Mouse (Mus musculus) intestine, embryonic 15.5 days (tissue): ENCODE results near the gene Prkar1b. TPM values are rescaled to one million over a fixed set of nuclear protein-coding genes. Genes with fewer than 3 reads are reported as not detected.
A peak's percentile ranks its signal among the peaks of the same experiment; 100 is the strongest.

Experiments
- ATAC-seq: fragments of 200-750 bp; cut with Nextera tagmentation; 2 replicates; pipeline ENCODE4 v1.8.0; 2017; ENCODE audit warnings: moderate TSS enrichment, moderate library complexity
- H3K27ac ChIP-seq: fragments of 300-500 bp; sonication (generic); 2 replicates; pipeline ENCODE4 v1.5.1; 2015; ENCODE audit warnings: mild to moderate bottlenecking, inconsistent platforms
- H3K27me3 ChIP-seq: fragments of 300-500 bp; sonication (generic); replicated peaks from 2 replicates; pipeline ENCODE4 v1.6.1; 2015; ENCODE audit warnings: inconsistent platforms
- H3K36me3 ChIP-seq: fragments of 300-500 bp; sonication (generic); 2 replicates; pipeline ENCODE4 v1.6.1; 2015; ENCODE audit warnings: inconsistent platforms
- H3K4me1 ChIP-seq: fragments of 300-500 bp; sonication (generic); replicated peaks from 2 replicates; pipeline ENCODE4 v1.6.1; 2015; ENCODE audit warnings: inconsistent platforms
- H3K4me2 ChIP-seq: fragments of 300-500 bp; sonication (generic); replicated peaks from 2 replicates; pipeline ENCODE4 v1.6.1; 2015; ENCODE audit warnings: mild to moderate bottlenecking, inconsistent platforms
- H3K4me3 ChIP-seq: fragments of 300-500 bp; sonication (generic); replicated peaks from 2 replicates; pipeline ENCODE4 v1.5.1; 2015; ENCODE audit warnings: inconsistent platforms
- H3K9ac ChIP-seq: fragments of 300-500 bp; sonication (generic); 2 replicates; pipeline ENCODE4 v1.6.1; 2015; ENCODE audit warnings: inconsistent platforms
- H3K9me3 ChIP-seq: fragments of 300-500 bp; sonication (generic); 2 replicates; pipeline ENCODE4 v1.6.1; 2016; ENCODE audit warnings: inconsistent platforms
- WGBS: fragments of 180-500 bp; shearing (Covaris S2); methylation state at CpG from one replicate; pipeline ENCODE4 v1.1.7; 2015; 5-methylcytosine and 5-hydroxymethylcytosine counted together
- polyA plus RNA-seq: library from polyadenylated mRNA; unstranded; fragments of >200 nt; fragmentation: Nextera tagmentation; extraction: Ambion mirVana; gene quantifications from 2 replicates; pipeline ENCODE4 v1.2.1, GENCODE M21; 2015

Gene Prkar1b
- polyA plus RNA-seq, 1 experiment from 2014 or later: 26.1 TPM

- Histone ChIP-seq H3K9me3 (no peaks in the 10 kb centered on the region), H3K27me3 (no peaks in the 10 kb centered on the region), H3K4me3 (no peak overlapping the region), H3K9ac (no peak overlapping the region), H3K27ac (no peak overlapping the region), H3K36me3 (no peaks in the 10 kb centered on the region), H3K4me2 (no peak overlapping the region), H3K4me1 (0 out of 2 replicates have a peak, but pooled peaks cover 3% of the 10 kb centered on the region)
- 59% methylated on average over 5 of the region's 5 CpGs for WGBS
- ATAC-seq: no peak
Measured at GRCm38 (mm10) chr5:139118139-139118960, 31.5 kb downstream of the Prkar1b start.

GRCm38 (mm10) chr5:139115507-139115906 lies 34.3 kb downstream of the Prkar1b start:
- Histone ChIP-seq H3K36me3 (no peaks in the 10 kb centered on the region), H3K4me2 (no peak overlapping the region), H3K27ac (no peak overlapping the region), H3K4me1 (0 out of 2 replicates have a peak, but pooled peaks cover 7% of the 10 kb centered on the region), H3K9me3 (no peaks in the 10 kb centered on the region), H3K4me3 (no peak overlapping the region), H3K27me3 (no peaks in the 10 kb centered on the region), H3K9ac (no peak overlapping the region)
- WGBS: 82% methylated on average over 7 of the region's 7 CpGs
- ATAC-seq: 0 out of 2 replicates have a peak, but pooled peaks have one; percentile 11

GRCm38 (mm10) chr5:139114876-139115275 lies 34.9 kb downstream of the Prkar1b start:
- H3K9me3 ChIP-seq: no peaks in the 10 kb centered on the region
- no peaks in the 10 kb centered on the region for H3K27me3 ChIP-seq
- H3K4me2 ChIP-seq: no peak overlapping the region
- H3K4me3 ChIP-seq: no peak overlapping the region
- H3K27ac ChIP-seq: no peak overlapping the region
- WGBS: 76% methylated on average over 4 of the region's 4 CpGs
- no peak for ATAC-seq
- no peaks in the 10 kb centered on the region for H3K36me3 ChIP-seq
- 0 out of 2 replicates have a peak, but pooled peaks cover 7% of the 10 kb centered on the region for H3K4me1 ChIP-seq
- no peak overlapping the region for H3K9ac ChIP-seq

- H3K9me3 ChIP-seq: no peaks in the 10 kb centered on the region
- 0 out of 2 replicates have a peak, but pooled peaks cover 4% of the 10 kb centered on the region for H3K4me1 ChIP-seq
- no peaks in the 10 kb centered on the region for H3K27me3 ChIP-seq
- no peak for ATAC-seq
- no peaks in the 10 kb centered on the region for H3K36me3 ChIP-seq
- H3K4me2 ChIP-seq: no peak overlapping the region
- H3K4me3 ChIP-seq: no peak overlapping the region
- WGBS: 71% methylated on average over 9 of the region's 9 CpGs
- no peak overlapping the region for H3K27ac ChIP-seq
- no peak overlapping the region for H3K9ac ChIP-seq
Measured at GRCm38 (mm10) chr5:139112418-139112817, 37.4 kb downstream of the Prkar1b start.

- WGBS: 71% methylated on average over 9 of the region's 9 CpGs
Measured at GRCm38 (mm10) chr5:139111991-139112390, 37.8 kb downstream of the Prkar1b start.

DNA sequence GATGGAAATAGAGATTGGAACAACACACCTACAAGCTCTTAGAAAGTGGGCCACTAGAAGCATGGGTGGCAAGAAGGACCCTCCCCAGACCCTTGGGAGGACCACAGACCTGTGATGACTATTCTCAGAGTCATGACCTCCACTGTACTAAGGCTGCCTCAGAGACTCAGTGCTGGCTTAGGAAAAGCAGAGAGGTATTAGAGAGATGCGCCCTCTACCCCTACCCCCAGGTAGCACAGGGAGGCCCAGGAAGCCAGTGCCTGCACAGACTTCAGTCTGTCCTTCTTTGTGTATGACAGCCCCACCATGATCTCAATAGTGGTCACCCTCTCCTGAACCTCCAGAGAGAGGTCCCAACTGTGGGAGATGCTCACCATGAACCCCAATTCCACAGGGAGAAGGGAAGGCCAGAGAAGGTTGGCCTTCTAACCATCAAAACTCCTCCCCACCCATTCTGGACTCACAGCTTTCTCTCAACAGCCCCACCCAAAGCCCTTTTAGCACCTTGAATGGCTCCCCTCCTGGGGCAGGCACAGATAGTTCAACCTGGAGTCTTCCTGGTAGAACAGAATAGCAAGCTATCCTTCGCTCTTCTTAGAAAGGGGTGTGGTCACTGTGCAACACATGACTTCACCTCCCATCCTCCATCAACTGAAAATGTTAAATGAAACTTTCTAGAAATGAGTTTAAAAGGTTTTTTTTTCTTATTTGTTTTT lies 39.5 kb downstream of the Prkar1b start:
- H3K4me2 ChIP-seq: no peak overlapping the region
- no peak for ATAC-seq
- no peak overlapping the region for H3K9ac ChIP-seq
- WGBS: 89% methylated on average over 2 of the region's 2 CpGs
- H3K4me1 ChIP-seq: 0 out of 2 replicates have a peak, but pooled peaks cover 4% of the 10 kb centered on the region
- no peak overlapping the region for H3K27ac ChIP-seq
- no peak overlapping the region for H3K4me3 ChIP-seq
- no peaks in the 10 kb centered on the region for H3K9me3 ChIP-seq
- H3K36me3 ChIP-seq: no peaks in the 10 kb centered on the region
- no peaks in the 10 kb centered on the region for H3K27me3 ChIP-seq

More at GRCm38 (mm10) chr5:139111991-139112390, 37.8 kb downstream of the Prkar1b start:
- no peak for ATAC-seq
- Histone ChIP-seq H3K4me1 (0 out of 2 replicates have a peak, but pooled peaks cover 4% of the 10 kb centered on the region), H3K9ac (no peak overlapping the region), H3K4me2 (no peak overlapping the region), H3K4me3 (no peak overlapping the region), H3K9me3 (no peaks in the 10 kb centered on the region), H3K27me3 (no peaks in the 10 kb centered on the region), H3K36me3 (no peaks in the 10 kb centered on the region), H3K27ac (no peak overlapping the region)

GRCm38 (mm10) chr5:139107815-139108214 lies 42.0 kb downstream of the Prkar1b start:
- Histone ChIP-seq H3K4me2 (no peak overlapping the region), H3K9me3 (no peaks in the 10 kb centered on the region), H3K4me3 (no peak overlapping the region), H3K27ac (no peak overlapping the region), H3K27me3 (no peaks in the 10 kb centered on the region), H3K4me1 (0 out of 2 replicates have a peak, but pooled peaks cover 4% of the 10 kb centered on the region), H3K36me3 (no peaks in the 10 kb centered on the region), H3K9ac (no peak overlapping the region)
- ATAC-seq: no peak
- 69% methylated on average over 9 of the region's 9 CpGs for WGBS

DNA sequence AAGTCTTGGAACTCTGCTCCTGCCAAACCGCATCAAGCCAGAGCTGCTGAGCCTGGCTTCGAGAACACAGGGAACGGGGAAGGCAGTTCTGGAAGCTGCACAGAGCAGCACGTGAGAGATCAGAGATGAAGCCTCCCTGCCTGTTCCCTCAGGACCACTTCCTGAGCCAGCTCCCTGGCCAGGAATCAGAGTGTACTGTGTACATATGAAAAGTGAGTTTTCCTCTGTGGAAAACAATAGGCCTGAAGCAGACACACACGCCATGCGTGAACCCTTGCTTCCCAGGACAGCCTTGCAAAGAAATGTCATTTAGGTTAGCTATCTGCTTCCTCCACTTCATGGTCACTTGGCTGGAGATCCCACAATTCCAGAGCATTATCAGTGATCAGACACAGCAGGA lies 48.0 kb downstream of the Prkar1b start:
- Histone ChIP-seq H3K4me2 (no peak overlapping the region), H3K9ac (no peak overlapping the region), H3K27ac (no peak overlapping the region), H3K27me3 (no peaks in the 10 kb centered on the region), H3K4me1 (peaks cover 7% of the 10 kb centered on the region), H3K9me3 (no peaks in the 10 kb centered on the region), H3K4me3 (no peak overlapping the region), H3K36me3 (no peaks in the 10 kb centered on the region)
- no peak for ATAC-seq
- 58% methylated on average over 6 of the region's 6 CpGs for WGBS

DNA sequence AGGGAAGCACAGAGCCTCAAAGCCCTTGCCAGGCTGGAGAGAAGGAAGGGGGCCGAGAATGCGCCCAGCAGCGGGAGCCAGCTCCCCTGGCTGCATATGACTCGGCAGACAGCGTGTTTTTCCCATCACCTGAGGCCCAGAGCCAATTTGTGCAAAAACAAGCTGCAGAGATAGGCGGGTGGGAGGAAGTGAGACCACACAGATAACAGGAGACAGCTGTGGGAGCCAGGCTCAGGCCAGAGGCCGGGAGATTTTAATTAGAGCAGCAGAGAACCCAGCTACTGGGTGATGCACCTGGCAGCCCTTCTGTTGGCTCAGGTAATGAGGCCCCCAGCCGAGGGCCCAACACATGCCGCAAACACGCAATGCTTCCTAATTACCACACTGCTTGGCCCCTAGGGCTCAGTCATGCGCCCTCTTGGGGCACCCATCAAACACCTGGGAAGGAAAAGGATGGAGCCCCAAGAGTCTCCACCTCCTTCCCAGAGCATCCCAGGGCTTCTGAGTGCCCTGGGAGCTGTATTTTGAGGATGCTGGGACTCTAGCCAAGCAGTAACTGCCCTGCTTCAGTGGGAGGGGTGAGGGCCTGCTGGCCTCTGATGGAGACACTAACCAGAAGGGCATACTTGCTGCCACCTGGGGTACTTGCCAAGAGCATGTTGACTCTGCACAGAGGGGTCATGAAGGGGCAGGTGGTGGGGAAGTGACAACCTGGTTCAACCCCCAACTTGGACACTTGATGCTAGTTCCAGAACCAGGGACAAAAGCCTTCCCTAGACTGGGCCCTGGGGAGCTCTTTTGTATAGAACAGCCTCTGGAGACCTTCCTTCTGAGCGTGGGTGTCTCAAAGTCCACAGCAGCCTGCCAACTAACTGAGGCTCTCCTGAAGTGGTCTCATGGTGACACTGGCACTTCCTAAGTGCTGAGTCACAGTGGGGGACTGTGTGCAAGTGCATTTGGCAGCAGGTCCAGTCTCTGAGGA lies 50.5 kb downstream of the Prkar1b start:
- Histone ChIP-seq H3K9me3 (no peaks in the 10 kb centered on the region), H3K9ac (no peak overlapping the region), H3K4me1 (peaks cover 13% of the 10 kb centered on the region), H3K4me2 (no peak overlapping the region), H3K36me3 (no peaks in the 10 kb centered on the region), H3K27me3 (no peaks in the 10 kb centered on the region), H3K27ac (no peak overlapping the region), H3K4me3 (no peak overlapping the region)
- 48% methylated on average over 12 of the region's 12 CpGs for WGBS
- ATAC-seq: peak; percentile 8; the same call in 1 of the 2 replicates

GRCm38 (mm10) chr5:139095297-139096110 lies 54.3 kb downstream of the Prkar1b start:
- Histone ChIP-seq H3K4me1 (peaks cover 16% of the 10 kb centered on the region), H3K9ac (no peak overlapping the region), H3K27ac (no peak overlapping the region), H3K4me2 (no peak overlapping the region), H3K9me3 (no peaks in the 10 kb centered on the region), H3K27me3 (no peaks in the 10 kb centered on the region), H3K36me3 (no peaks in the 10 kb centered on the region), H3K4me3 (no peak overlapping the region)
- ATAC-seq: peak; percentile 41; the same call in 1 of the 2 replicates
- 55% methylated on average over 8 of the region's 8 CpGs for WGBS

DNA sequence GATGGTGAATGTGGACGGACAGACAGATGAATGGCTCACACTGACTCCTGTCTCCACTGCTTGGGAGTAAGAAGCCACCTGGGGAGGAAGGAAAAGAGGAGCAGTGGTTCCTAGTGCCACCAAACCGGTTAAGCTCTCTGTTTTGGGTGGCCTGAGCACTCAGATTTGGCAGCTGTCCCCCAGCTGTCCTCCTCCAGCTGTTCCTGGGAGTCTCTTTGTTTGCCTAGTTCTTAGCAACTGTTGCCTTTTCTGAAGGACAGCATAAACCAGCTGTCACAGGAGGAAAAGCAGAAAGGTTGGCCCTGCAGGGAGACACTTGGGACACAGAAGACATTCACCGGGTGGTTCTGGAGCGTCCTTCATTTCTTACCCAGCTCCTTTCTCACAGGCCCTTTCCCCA lies 56.3 kb downstream of the Prkar1b start:
- peaks cover 9% of the 10 kb centered on the region for H3K4me1 ChIP-seq
- ATAC-seq: peak; percentile 39; the same call in 1 of the 2 replicates
- H3K9ac ChIP-seq: no peak overlapping the region
- no peaks in the 10 kb centered on the region for H3K27me3 ChIP-seq
- no peaks in the 10 kb centered on the region for H3K9me3 ChIP-seq
- no peak overlapping the region for H3K4me2 ChIP-seq
- H3K27ac ChIP-seq: 0 out of 2 replicates have a peak overlapping the region, but pooled peaks have one; percentile 17
- no peaks in the 10 kb centered on the region for H3K36me3 ChIP-seq
- 47% methylated on average over 4 of the region's 4 CpGs for WGBS
- H3K4me3 ChIP-seq: no peak overlapping the region
